Mouse (Mus musculus): Measurements from ENCODE around the gene Pi4kb. TPM values are rescaled to one million over a fixed set of nuclear protein-coding genes. Genes with fewer than 3 reads are reported as not detected.
"Not testable (repeated sequence)": the region's sequence is repeated elsewhere in the genome, so short reads cannot be mapped to it uniquely, and the experiment has no call there.

Pi4kb gene
- polyA plus RNA-seq, 1 experiment: 11.3 TPM

DNA sequence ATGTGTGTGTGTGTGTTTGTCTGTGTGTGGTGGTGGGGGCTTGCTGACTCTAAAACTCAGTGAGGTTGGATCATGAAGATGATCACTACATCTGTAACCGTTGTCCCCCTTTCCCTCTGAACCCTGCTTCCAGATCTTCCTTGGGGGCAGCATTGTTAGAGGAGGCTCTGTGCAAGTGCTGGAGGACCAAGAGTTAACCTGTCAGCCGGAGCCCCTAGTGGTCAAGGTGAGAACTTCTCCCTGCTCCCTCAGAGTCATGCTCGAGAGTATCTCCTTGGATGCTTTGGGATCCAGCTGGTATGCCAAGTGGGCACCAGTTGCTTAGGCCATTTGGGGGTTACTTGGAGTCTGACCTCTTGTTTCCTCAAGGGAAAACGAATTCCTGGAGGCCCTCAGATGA, 30.8 kb upstream of the Pi4kb start:
- not testable (repeated sequence) for H3K27ac ChIP-seq (ENCODE audit: insufficient read depth, low read length); H3K27me3 ChIP-seq (ENCODE audit: control insufficient read depth, insufficient read depth, low read length, poor library complexity, severe bottlenecking); H3K36me3 ChIP-seq (ENCODE audit: control insufficient read depth, insufficient read depth, low read length, poor library complexity, severe bottlenecking); H3K4me3 ChIP-seq (ENCODE audit: low read depth, low read length); H3K4me1 ChIP-seq (ENCODE audit: control insufficient read depth, insufficient read depth, low read length); H3K9me3 ChIP-seq (replicated peaks; ENCODE audit: control insufficient read depth, insufficient read depth, low read length, poor library complexity, severe bottlenecking); H3K9ac ChIP-seq (ENCODE audit: low read depth, poor library complexity, severe bottlenecking)
- TF ChIP-seq CTCF (IDR thresholded peaks at IDR 0.05; ENCODE audit: low read depth, low read length): peak; percentile 39

DNA sequence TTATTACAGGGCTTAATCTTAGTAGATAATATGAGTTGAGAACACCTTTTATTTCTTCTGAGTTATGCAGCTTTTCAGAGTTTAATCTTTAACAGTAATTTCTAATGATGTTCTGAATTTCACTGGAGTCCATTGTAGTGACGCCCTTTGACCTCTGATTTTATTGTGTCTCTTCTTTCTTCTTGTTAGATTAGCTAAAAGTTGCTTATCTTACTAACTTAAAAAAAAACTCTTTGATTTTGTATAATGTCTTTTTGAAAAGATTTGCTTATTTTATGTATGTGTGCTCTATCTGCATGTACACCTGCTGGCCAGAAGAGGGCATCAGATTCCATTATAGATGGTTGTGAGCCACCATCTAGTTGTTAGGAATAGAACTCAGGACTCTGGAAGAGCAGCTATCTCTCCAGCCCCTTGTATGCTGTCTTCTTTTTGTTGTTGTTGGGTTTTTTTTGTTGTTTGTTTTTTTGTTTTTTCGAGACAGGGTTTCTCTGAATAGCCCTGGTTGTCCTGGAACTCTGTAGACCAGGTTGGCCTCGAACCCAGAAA, 26.4 kb upstream of the Pi4kb start:
- no peak overlapping the region for H3K4me3 ChIP-seq (ENCODE audit: low read depth, low read length)
- no peak overlapping the region for H3K9ac ChIP-seq (ENCODE audit: low read depth, poor library complexity, severe bottlenecking)
- H3K36me3 ChIP-seq (ENCODE audit: control insufficient read depth, insufficient read depth, low read length, poor library complexity, severe bottlenecking): no peaks in the 10 kb centered on the region
- TF ChIP-seq CTCF (IDR thresholded peaks at IDR 0.05; ENCODE audit: low read depth, low read length) (peak; percentile 13), POLR2A (IDR thresholded peaks at IDR 0.05; ENCODE audit: insufficient read depth, low read length) (no peak)
- H3K9me3 ChIP-seq (replicated peaks; ENCODE audit: control insufficient read depth, insufficient read depth, low read length, poor library complexity, severe bottlenecking): no peaks in the 10 kb centered on the region
- no peak overlapping the region for H3K27ac ChIP-seq (ENCODE audit: insufficient read depth, low read length)
- no peaks in the 10 kb centered on the region for H3K4me1 ChIP-seq (ENCODE audit: control insufficient read depth, insufficient read depth, low read length)
- H3K27me3 ChIP-seq (ENCODE audit: control insufficient read depth, insufficient read depth, low read length, poor library complexity, severe bottlenecking): no peaks in the 10 kb centered on the region

DNA sequence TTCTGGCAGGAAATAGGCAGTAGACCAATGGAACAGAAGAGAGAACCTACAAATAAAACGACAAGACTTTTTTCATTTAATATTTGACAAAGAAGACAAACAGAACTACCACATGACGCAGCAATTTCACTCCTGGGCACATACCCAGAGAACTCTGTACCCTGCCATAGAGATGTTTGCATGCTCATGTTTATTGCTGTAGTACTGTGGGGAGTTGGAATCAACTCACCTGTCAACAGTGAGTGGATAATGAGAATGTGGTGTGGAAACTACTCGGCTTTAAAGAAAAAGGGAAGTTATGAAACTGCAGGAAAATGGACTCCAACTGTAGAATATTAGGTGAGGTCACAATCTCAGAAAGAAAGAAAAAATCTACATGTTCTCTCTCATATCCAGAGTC, 24.9 kb upstream of the Pi4kb start:
- no peak for TF ChIP-seq CTCF (IDR thresholded peaks at IDR 0.05; ENCODE audit: low read depth, low read length)
- TF ChIP-seq POLR2A (IDR thresholded peaks at IDR 0.05; ENCODE audit: insufficient read depth, low read length): no peak
- no peak for TF ChIP-seq EP300 (IDR thresholded peaks at IDR 0.05; ENCODE audit: insufficient read depth, low read depth, low read length)
- H3K9me3 ChIP-seq (replicated peaks; ENCODE audit: control insufficient read depth, insufficient read depth, low read length, poor library complexity, severe bottlenecking): no peaks in the 10 kb centered on the region
- H3K4me1 ChIP-seq (ENCODE audit: control insufficient read depth, insufficient read depth, low read length): no peaks in the 10 kb centered on the region
- no peaks in the 10 kb centered on the region for H3K27me3 ChIP-seq (ENCODE audit: control insufficient read depth, insufficient read depth, low read length, poor library complexity, severe bottlenecking)
- H3K4me3 ChIP-seq (ENCODE audit: low read depth, low read length): no peak overlapping the region
- H3K9ac ChIP-seq (ENCODE audit: low read depth, poor library complexity, severe bottlenecking): no peak overlapping the region
- no peaks in the 10 kb centered on the region for H3K36me3 ChIP-seq (ENCODE audit: control insufficient read depth, insufficient read depth, low read length, poor library complexity, severe bottlenecking)
- no peak overlapping the region for H3K27ac ChIP-seq (ENCODE audit: insufficient read depth, low read length)

DNA sequence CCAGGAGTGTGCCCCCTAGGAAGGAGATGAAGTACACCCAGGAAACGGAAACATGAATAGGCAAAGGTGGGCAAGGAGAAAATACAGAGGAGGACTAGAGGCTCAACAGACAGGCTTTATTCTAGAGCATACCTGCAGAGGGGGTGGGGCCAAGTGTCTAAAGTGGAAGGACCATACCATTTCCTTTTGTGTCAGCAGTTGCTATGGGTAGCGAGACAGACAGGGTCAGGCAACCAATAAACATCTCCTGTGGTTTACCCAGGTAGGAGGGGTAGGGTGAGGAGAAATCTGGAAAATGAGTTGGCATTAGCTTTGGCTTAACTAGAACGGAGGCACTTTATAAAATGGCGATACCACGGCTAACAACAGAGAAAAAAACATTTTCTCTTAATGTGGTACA, 21.7 kb upstream of the Pi4kb start:
- Histone ChIP-seq H3K9ac (ENCODE audit: low read depth, poor library complexity, severe bottlenecking) (peak overlapping the region; percentile 92; the same call in 1 of the 2 replicates), H3K4me3 (ENCODE audit: low read depth, low read length) (peak overlapping the region; percentile 25; the same call in 1 of the 2 replicates), H3K4me1 (ENCODE audit: control insufficient read depth, insufficient read depth, low read length) (no peaks in the 10 kb centered on the region), H3K36me3 (ENCODE audit: control insufficient read depth, insufficient read depth, low read length, poor library complexity, severe bottlenecking) (peaks cover 22% of the 10 kb centered on the region), H3K27me3 (ENCODE audit: control insufficient read depth, insufficient read depth, low read length, poor library complexity, severe bottlenecking) (no peaks in the 10 kb centered on the region), H3K9me3 (replicated peaks; ENCODE audit: control insufficient read depth, insufficient read depth, low read length, poor library complexity, severe bottlenecking) (no peaks in the 10 kb centered on the region), H3K27ac (ENCODE audit: insufficient read depth, low read length) (no peak overlapping the region)
- no peak for TF ChIP-seq POLR2A (IDR thresholded peaks at IDR 0.05; ENCODE audit: insufficient read depth, low read length)
- TF ChIP-seq CTCF (IDR thresholded peaks at IDR 0.05; ENCODE audit: low read depth, low read length): no peak
- TF ChIP-seq EP300 (IDR thresholded peaks at IDR 0.05; ENCODE audit: insufficient read depth, low read depth, low read length): no peak

DNA sequence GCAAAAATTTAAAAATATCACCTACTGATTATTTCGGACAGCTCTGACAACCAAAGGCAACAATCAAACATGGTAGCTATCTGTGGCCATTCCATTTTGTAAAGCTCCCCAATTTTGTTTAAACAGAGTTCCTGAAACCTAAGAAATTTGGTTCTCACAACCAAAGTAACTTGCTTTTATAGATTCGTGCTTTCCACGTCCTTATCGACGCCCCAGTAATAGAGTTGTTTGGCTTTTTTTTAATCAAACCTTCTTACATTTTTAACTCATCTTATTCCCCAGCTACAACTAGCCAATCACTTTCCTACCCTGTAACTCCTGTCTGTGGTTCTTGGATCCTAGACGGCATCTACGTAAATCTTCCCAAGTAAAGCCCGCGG, 21.2 kb upstream of the Pi4kb start:
- H3K9ac ChIP-seq (ENCODE audit: low read depth, poor library complexity, severe bottlenecking): peak overlapping the region; percentile 92
- H3K36me3 ChIP-seq (ENCODE audit: control insufficient read depth, insufficient read depth, low read length, poor library complexity, severe bottlenecking): peaks cover 26% of the 10 kb centered on the region
- no peaks in the 10 kb centered on the region for H3K27me3 ChIP-seq (ENCODE audit: control insufficient read depth, insufficient read depth, low read length, poor library complexity, severe bottlenecking)
- no peak for TF ChIP-seq EP300 (IDR thresholded peaks at IDR 0.05; ENCODE audit: insufficient read depth, low read depth, low read length)
- H3K9me3 ChIP-seq (replicated peaks; ENCODE audit: control insufficient read depth, insufficient read depth, low read length, poor library complexity, severe bottlenecking): no peaks in the 10 kb centered on the region
- H3K4me3 ChIP-seq (ENCODE audit: low read depth, low read length): peak overlapping the region; percentile 72
- no peaks in the 10 kb centered on the region for H3K4me1 ChIP-seq (ENCODE audit: control insufficient read depth, insufficient read depth, low read length)
- peak overlapping the region; percentile 34; the same call in 1 of the 2 replicates for H3K27ac ChIP-seq (ENCODE audit: insufficient read depth, low read length)

DNA sequence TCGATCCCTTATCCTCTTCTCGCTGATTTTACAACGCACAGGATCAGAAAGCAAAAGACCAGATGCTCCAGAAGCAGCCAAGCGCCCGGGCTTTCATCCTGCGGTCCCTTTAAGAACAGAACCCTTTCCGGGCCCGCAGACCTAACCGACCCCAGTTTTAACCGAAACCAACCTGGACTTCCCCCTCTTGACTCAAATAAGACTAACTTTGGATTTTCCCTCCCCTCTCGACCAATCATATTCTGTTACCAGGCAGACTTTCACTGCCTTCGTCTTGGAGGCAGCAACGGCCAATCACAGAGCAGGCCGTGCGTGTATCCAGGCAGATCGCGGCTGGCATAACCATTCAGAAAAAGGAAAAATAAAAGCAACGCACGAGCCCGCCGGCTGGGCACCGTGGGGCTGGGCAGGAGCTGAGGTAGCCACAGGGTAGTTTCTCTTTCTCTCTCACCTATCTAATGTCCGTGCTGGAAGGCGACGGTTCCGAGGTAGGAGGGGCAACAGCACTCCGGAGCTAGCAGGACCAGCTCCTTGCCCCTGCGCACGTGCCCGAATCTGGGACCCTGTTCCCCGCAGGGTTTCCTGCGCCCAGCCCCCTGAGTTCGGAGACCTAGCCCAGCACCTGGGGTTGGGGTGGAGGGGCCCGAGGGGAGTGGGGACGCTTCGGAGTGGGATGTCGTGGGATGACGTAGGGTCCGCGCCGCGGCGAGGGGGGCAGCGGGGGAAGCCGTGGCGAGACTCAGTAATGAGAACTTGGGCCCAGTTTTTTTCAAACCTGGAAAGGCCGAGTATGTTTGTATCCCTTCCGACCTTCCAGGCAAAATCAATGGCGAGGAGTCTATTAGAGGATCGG, 20.5 kb upstream of the Pi4kb start, which contains the start of gene Rfx5:
Rfx5 (plus strand) TSS at position 312 of the 853 bp plus-strand sequence.
- H3K4me3 ChIP-seq (ENCODE audit: low read depth, low read length): peak within 1 kb of the TSS; percentile 95
- peaks cover 28% of the 10 kb centered on the region for H3K36me3 ChIP-seq (ENCODE audit: control insufficient read depth, insufficient read depth, low read length, poor library complexity, severe bottlenecking)
- peak within 1 kb of the TSS; percentile 34; the same call in 1 of the 2 replicates for H3K27ac ChIP-seq (ENCODE audit: insufficient read depth, low read length)
- no peaks in the 10 kb centered on the region for H3K4me1 ChIP-seq (ENCODE audit: control insufficient read depth, insufficient read depth, low read length)
- H3K9ac ChIP-seq (ENCODE audit: low read depth, poor library complexity, severe bottlenecking): peak within 1 kb of the TSS; percentile 92
- TF ChIP-seq EP300 (IDR thresholded peaks at IDR 0.05; ENCODE audit: insufficient read depth, low read depth, low read length): no peak
- TF ChIP-seq CTCF (IDR thresholded peaks at IDR 0.05; ENCODE audit: low read depth, low read length): no peak
- no peak for TF ChIP-seq POLR2A (IDR thresholded peaks at IDR 0.05; ENCODE audit: insufficient read depth, low read length)
- H3K9me3 ChIP-seq (replicated peaks; ENCODE audit: control insufficient read depth, insufficient read depth, low read length, poor library complexity, severe bottlenecking): no peaks in the 10 kb centered on the region
- no peaks in the 10 kb centered on the region for H3K27me3 ChIP-seq (ENCODE audit: control insufficient read depth, insufficient read depth, low read length, poor library complexity, severe bottlenecking)

All from ES-Bruce4 (cell line).